Mouse (Mus musculus) myocyte (in vitro differentiated cells): Measurements from ENCODE around the gene Tor4a.

ENCODE experiments used
- CEBPB ChIP-seq: IDR thresholded peaks from 2 replicates; pipeline ENCODE4 v1.6.1; 2011; ENCODE audit warnings: mild to moderate bottlenecking, moderate library complexity; ENCODE audit not compliant: poor library complexity, insufficient read depth, severe bottlenecking
- MYOD1 ChIP-seq, 3 experiments: IDR thresholded peaks; one replicate each; pipeline ENCODE4 v1.6.1; 2011; ENCODE audit warnings: control low read depth in 2 of 3, low read depth in 2 of 3, mild to moderate bottlenecking in 2 of 3, moderate library complexity in 1 of 3; ENCODE audit not compliant: insufficient read length in 2 of 3, control insufficient read depth in 1 of 3
- MYOG ChIP-seq, 3 experiments: IDR thresholded peaks; one replicate each; pipeline ENCODE4 v1.6.1; 2011; ENCODE audit warnings: control low read depth in 2 of 3, low read depth in 2 of 3, mild to moderate bottlenecking in 2 of 3; ENCODE audit not compliant: insufficient read length in 2 of 3, control insufficient read depth in 1 of 3, insufficient read depth in 1 of 3
- POLR2A ChIP-seq: IDR thresholded peaks from one replicate; pipeline ENCODE4 v1.6.1; 2011; ENCODE audit warnings: low read depth, mild to moderate bottlenecking, control low read depth, moderate library complexity; ENCODE audit not compliant: insufficient read length
- POLR2AphosphoS2 ChIP-seq: IDR thresholded peaks from one replicate; pipeline ENCODE4 v1.6.1; 2011; ENCODE audit warnings: low read depth, control low read depth; ENCODE audit not compliant: insufficient read length
- SRF ChIP-seq: IDR thresholded peaks from one replicate; pipeline ENCODE4 v1.6.1; 2011; ENCODE audit warnings: low read depth; ENCODE audit not compliant: control insufficient read depth, insufficient read length
- TCF12 ChIP-seq: IDR thresholded peaks from one replicate; pipeline ENCODE4 v1.6.1; 2011; ENCODE audit warnings: mild to moderate bottlenecking, control low read depth; ENCODE audit not compliant: poor library complexity, insufficient read depth, severe bottlenecking
- TCF3 ChIP-seq: IDR thresholded peaks from one replicate; pipeline ENCODE4 v1.6.1; 2011; ENCODE audit warnings: low read depth, control low read depth; ENCODE audit not compliant: insufficient read length
- USF1 ChIP-seq: IDR thresholded peaks from one replicate; pipeline ENCODE4 v1.6.1; 2011; ENCODE audit warnings: low read depth, mild to moderate bottlenecking, control low read depth, moderate library complexity

DNA sequence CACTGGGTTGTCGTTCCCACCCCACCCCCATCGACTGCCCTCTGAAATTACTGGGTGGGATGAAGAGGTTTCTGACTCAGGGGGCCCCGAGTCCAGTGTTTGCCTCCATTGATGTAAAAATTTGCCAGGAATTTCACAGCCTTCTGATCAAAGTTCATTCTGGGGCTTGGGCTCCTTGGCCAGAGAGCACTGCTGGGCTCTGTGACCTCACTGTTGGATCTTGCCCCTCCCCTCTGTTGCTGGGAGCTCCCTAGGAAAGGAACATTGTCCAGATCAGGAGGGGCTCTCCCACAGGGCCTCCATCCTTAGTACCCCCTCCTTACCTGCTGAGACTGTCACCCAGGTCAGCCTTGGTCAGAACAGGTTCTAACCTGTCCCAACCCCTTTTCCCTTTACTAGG lies 17.8 kb upstream of the Tor4a start, which contains the start of gene Stpg3:
- TF ChIP-seq POLR2A = no peak
- no peak for TF ChIP-seq MYOG (IDR thresholded peaks at IDR 0.05; ENCODE audit: control insufficient read depth in 1 of 3, insufficient read depth in 1 of 3, insufficient read length in 2 of 3, low read depth in 2 of 3)
- no peak for TF ChIP-seq USF1
- TF ChIP-seq TCF12 = no peak
- no peak for TF ChIP-seq TCF3
- TF ChIP-seq POLR2AphosphoS2 = no peak
- no peak for TF ChIP-seq CEBPB
- TF ChIP-seq SRF = no peak
- no peak for TF ChIP-seq MYOD1 (IDR thresholded peaks at IDR 0.05; ENCODE audit: control insufficient read depth in 1 of 3, insufficient read length in 2 of 3, low read depth in 2 of 3)
